Mouse (Mus musculus) embryonic fibroblast, embryonic 13.5 days (primary cell): ENCODE results near the gene Gm29735.

Experiments
- CTCF ChIP-seq: IDR thresholded peaks from 2 replicates; pipeline ENCODE4 v1.5.1; 2011; ENCODE audit warnings: mild to moderate bottlenecking, control low read depth, low read length, moderate library complexity, borderline replicate concordance; ENCODE audit not compliant: insufficient read depth
- POLR2A ChIP-seq: IDR thresholded peaks from 2 replicates; pipeline ENCODE4 v1.6.1; 2011; ENCODE audit warnings: low read depth, mild to moderate bottlenecking, control low read depth, low read length, moderate library complexity

DNA sequence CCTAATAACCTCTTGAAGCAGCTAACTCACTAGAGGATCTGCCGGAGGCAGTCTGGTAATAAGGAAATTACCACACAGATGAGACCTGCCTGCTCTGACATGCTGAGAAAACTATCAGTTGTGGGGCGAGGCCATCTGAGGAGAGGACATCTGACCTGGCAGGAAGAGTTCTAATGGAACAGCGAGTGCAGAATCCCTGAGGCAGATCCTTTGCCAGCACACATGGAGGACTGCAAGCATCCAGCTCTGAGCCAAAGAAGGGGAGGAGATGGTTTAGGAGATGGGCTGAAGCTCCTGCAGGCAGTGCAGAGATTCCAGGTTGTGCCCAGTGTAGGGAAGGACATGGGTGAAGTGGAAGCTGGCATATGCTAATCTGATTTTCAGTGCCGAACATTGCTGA lies 4.7 kb downstream of the Gm29735 start:
- TF ChIP-seq CTCF (no peak), POLR2A (no peak)
